Mouse (Mus musculus) stomach, embryonic 16.5 days (tissue): ENCODE data around the gene Msi2. TPM values are rescaled to one million over a fixed set of nuclear protein-coding genes. Genes with fewer than 3 reads are reported as not detected.

Experiments used
- ATAC-seq: fragments of 200-750 bp; cut with Nextera tagmentation; 2 replicates; pipeline ENCODE4 v1.8.0; 2017; ENCODE audit warnings: moderate number of reproducible peaks, moderate TSS enrichment; ENCODE audit not compliant: insufficient read depth, low FRiP score
- H3K27ac ChIP-seq: fragments of 300-500 bp; sonication (generic); 2 replicates; pipeline ENCODE4 v1.5.1; 2014; ENCODE audit warnings: low read length
- H3K27me3 ChIP-seq: fragments of 300-500 bp; sonication (generic); 2 replicates; pipeline ENCODE4 v1.6.1; 2014; ENCODE audit warnings: low read length, control low read depth, mixed read lengths; ENCODE audit not compliant: control insufficient read depth, insufficient read depth
- H3K36me3 ChIP-seq: fragments of 300-500 bp; sonication (generic); 2 replicates; pipeline ENCODE4 v1.6.1; 2014; ENCODE audit warnings: low read length; ENCODE audit not compliant: control insufficient read depth, insufficient read depth
- H3K4me1 ChIP-seq: fragments of 300-500 bp; sonication (generic); 2 replicates; pipeline ENCODE4 v1.6.1; 2014; ENCODE audit warnings: low read length, control low read depth, mixed read lengths; ENCODE audit not compliant: control insufficient read depth, insufficient read depth
- H3K4me2 ChIP-seq: fragments of 300-500 bp; sonication (generic); 2 replicates; pipeline ENCODE4 v1.6.1; 2014; ENCODE audit warnings: low read depth, low read length, mixed read lengths
- H3K4me3 ChIP-seq: fragments of 300-500 bp; sonication (generic); replicated peaks from 2 replicates; pipeline ENCODE4 v1.5.1; 2014; ENCODE audit warnings: mild to moderate bottlenecking, low read length
- H3K9ac ChIP-seq: fragments of 300-500 bp; sonication (generic); 2 replicates; pipeline ENCODE4 v1.6.1; 2014; ENCODE audit warnings: low read length
- H3K9me3 ChIP-seq: fragments of 300-500 bp; sonication (generic); replicated peaks from 2 replicates; pipeline ENCODE4 v1.6.1; 2016; ENCODE audit warnings: low read length, control low read depth; ENCODE audit not compliant: control insufficient read depth
- WGBS: fragments of 180-500 bp; shearing (Covaris S2); extraction: QIAGEN DNeasy Blood & Tissue Kit; methylation state at CpG from one replicate; pipeline ENCODE4 v1.1.7; 2014; 5-methylcytosine and 5-hydroxymethylcytosine counted together
- polyA plus RNA-seq: library from polyadenylated mRNA; unstranded; fragments of >200 nt; fragmentation: Nextera tagmentation; extraction: Ambion mirVana; gene quantifications from 2 replicates; pipeline ENCODE4 v1.2.1, GENCODE M21; 2015

Msi2 gene
- polyA plus RNA-seq, 1 experiment from 2014 or later, result 11.7 TPM

DNA sequence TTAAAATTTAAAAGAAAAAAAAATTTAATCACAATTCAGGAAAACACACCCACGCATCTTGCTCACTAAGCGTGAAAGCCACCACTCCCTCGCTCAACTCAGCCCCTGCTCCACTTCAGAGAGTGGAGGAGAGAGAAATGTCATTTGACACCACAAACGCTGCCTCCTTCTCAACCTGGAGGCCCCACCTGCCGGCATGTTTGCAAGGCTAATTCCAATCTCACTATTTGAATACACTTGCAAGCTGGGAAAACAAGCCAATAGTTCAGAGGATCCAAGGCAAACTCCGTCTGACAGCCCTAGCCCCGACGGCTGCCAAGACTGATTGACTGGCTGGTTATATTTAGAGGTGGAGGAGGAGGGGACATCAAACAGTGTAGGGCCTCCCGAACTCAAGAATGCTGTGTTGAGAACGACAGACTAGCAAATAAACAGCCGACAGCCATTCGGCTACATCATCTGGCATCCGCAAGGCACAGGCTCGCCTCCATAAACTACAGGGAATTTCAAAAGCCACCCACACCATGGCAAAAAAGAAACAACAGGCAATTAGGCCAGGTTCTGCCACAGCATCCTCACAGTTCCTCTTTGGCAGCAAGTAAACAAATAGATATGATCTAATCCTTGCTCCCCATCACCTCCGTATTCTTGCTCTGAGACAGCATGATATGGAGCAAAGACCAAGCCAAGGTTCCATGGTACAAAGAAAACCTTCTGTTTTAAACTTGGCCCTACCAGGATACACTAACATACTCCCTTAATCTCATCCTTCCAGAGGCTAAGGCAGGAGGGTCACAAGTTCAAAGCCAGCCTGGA is 97.9 kb downstream of the Msi2 start:
- Histone ChIP-seq H3K36me3 (no peaks in the 10 kb centered on the region), H3K27ac (peak overlapping the region; percentile 50; the same call in 1 of the 2 replicates), H3K9me3 (no peaks in the 10 kb centered on the region), H3K4me1 (peaks cover 54% of the 10 kb centered on the region), H3K4me2 (no peak overlapping the region; the same call in 1 of the 2 replicates), H3K9ac (no peak overlapping the region), H3K4me3 (no peak overlapping the region), H3K27me3 (no peaks in the 10 kb centered on the region)
- 19% methylated on average over 15 of the region's 15 CpGs for WGBS
- ATAC-seq, result peak; percentile 42

DNA sequence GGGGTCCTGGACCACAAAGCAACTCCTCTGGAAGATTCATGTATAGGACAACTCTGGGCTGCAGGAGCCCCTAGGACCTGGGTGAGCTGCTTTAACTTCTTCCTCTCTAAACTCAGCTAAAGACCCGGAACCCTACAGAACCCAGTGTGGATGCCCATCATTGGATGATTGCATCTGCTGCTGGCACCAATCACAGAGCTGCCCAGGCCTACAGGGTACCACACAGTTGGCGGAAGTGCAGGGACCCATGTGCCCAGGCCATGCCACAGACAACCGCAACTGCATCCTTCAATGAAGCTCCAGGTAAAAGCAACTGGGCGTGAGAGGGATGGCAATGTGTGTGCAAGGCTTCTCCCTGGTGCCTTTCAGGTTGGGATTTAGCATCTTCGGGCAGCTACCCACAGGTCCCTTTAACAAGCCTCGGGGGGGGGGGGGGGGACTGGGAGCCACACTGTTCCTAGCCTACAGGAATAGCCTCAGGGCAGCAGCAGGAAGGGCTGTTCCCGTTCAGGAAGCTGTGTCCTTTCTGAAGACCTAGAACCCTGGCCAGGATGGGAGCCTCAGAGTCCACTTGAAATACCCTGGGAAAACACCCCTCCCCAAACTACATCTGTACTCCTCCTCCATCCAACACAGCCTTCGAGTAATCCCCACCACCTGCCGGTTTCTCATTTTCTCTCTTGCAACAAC is 98.7 kb downstream of the Msi2 start:
- 0 out of 2 replicates have a peak, but pooled peaks have one; percentile 12 for ATAC-seq
- Histone ChIP-seq H3K9ac (no peak overlapping the region), H3K4me1 (peaks cover 54% of the 10 kb centered on the region), H3K4me2 (no peak overlapping the region), H3K9me3 (no peaks in the 10 kb centered on the region), H3K27me3 (no peaks in the 10 kb centered on the region), H3K4me3 (no peak overlapping the region), H3K27ac (peak overlapping the region; percentile 50), H3K36me3 (no peaks in the 10 kb centered on the region)
- 52% methylated on average over 9 of the region's 9 CpGs for WGBS

DNA sequence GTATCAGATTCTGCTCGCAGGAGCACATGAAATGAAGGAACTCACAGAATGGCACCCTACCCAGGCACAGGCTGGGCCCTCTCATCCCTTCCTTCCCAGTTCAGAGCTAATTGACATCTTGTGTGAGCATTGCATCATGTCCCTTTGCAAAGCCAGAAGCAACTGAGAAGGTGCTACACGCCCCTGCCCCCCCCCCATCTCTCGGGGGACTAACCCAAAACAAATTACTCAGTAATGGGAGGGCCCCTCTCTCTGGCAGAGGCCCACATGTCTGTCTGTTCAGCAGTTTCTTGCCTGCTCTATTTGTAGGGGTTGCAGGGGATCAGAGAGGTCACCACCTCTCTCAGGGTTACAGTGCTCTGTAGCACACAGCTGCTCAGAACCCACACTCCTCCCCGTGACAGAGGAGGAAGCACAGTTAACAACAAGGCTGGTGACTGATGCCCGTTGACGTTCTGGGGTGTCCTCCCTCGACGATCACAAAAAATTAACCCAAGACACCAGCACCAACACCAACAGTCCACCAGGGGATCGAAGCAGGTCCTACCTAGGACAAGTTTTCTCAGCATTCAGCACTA is 99.5 kb downstream of the Msi2 start:
- H3K27me3 ChIP-seq, result no peaks in the 10 kb centered on the region
- WGBS, result 28% methylated on average over 9 of the region's 9 CpGs
- peaks cover 59% of the 10 kb centered on the region for H3K4me1 ChIP-seq
- H3K27ac ChIP-seq, result peak overlapping the region; percentile 72
- H3K4me3 ChIP-seq, result no peak overlapping the region
- H3K9me3 ChIP-seq, result no peaks in the 10 kb centered on the region
- ATAC-seq, result 0 out of 2 replicates have a peak, but pooled peaks have one; percentile 30
- no peak overlapping the region for H3K4me2 ChIP-seq
- H3K36me3 ChIP-seq, result no peaks in the 10 kb centered on the region
- H3K9ac ChIP-seq, result no peak overlapping the region

DNA sequence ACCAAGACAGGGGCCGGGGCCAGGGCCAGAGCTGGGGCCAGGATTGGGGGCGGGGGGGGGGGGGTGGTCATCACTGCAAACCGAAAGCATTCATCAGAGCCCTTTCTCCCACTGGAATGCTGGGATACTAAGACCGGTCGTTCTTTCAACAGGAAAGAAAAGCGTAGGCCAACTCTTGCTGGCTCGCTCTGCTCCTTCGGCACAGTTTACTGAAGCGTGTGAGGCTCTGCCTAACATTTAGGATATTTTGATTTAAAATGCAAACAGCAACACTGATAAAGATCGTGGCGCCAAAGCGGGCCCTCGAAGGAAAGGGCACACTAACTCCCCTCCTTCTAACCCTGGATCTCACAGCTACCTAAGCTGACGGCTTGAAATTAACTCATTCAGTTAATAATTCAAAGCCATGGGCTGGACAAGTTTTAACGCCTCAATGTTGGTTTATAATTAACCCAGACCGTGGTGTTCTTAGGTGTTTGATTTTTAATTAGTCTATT is 100.3 kb downstream of the Msi2 start:
- peak overlapping the region; percentile 35 for H3K4me2 ChIP-seq
- H3K9me3 ChIP-seq, result no peaks in the 10 kb centered on the region
- H3K4me1 ChIP-seq, result peaks cover 57% of the 10 kb centered on the region
- no peak overlapping the region; the same call in 1 of the 2 replicates for H3K9ac ChIP-seq
- WGBS, result 43% methylated on average over 16 of the region's 16 CpGs
- no peaks in the 10 kb centered on the region for H3K36me3 ChIP-seq
- H3K27ac ChIP-seq, result peak overlapping the region; percentile 72
- H3K4me3 ChIP-seq, result no peak overlapping the region
- no peaks in the 10 kb centered on the region for H3K27me3 ChIP-seq
- ATAC-seq, result no peak

DNA sequence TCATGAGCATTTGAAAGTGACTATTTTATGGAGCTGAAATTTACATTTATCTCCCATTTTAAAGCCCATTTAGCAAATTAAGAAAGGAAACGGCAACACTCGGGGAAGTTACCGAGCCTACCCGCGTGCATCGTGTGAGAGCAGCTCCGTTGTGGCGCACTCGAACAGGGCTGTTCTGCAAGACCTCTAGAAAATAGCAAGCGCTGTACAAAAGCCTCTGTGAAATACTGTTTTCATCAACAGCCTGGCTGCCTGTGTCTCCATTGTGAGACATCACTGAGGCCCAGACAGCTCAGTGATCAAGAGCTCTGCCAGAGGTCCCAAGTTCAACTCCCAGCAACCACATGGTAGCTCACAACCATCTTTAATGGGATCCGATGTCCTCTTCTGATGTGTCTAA is 100.9 kb downstream of the Msi2 start:
- Histone ChIP-seq H3K4me1 (peaks cover 57% of the 10 kb centered on the region), H3K9me3 (no peaks in the 10 kb centered on the region), H3K4me2 (peak overlapping the region; percentile 35; the same call in 1 of the 2 replicates), H3K27me3 (no peaks in the 10 kb centered on the region), H3K9ac (no peak overlapping the region; the same call in 1 of the 2 replicates), H3K4me3 (no peak overlapping the region), H3K27ac (peak overlapping the region; percentile 72), H3K36me3 (no peaks in the 10 kb centered on the region)
- ATAC-seq, result no peak
- 87% methylated on average over 11 of the region's 11 CpGs for WGBS

DNA sequence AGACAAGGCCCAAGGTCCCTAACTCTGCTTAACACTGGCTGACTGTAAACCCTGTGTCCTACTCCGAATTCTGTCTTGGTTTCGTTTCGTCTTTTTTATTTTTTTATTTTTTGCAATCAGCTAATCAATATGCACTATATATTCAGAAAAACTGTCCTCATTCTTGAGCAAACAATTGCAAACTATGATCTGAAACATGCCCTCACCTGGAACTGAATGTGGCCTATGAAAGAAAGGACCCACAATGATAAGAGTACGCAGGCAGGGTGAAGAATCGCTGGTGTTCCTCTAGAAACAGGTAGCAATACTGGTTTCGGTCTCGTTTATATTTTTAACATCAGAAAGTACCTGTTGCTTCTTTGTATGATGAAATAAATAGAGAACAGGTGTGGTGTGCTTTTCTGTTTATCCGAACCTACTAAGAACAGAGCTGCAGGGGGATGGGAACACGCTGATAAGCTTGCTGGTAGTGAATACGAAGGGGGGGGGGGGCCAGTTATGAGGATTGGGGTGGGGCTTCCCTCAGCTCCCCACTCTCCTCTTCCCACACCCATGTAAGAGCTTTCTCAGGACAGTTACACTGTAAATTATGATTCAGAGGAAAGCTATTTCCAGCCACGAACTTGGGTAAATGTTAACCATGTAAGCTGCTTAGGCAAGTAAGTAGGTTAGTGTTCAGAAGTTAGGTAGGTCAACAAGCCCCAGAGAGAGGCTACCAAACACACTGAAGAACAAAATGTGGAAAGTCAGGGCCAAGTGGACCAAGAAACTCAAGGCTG is 103.6 kb downstream of the Msi2 start:
- Histone ChIP-seq H3K27ac (peak overlapping the region; percentile 76), H3K4me1 (peaks cover 42% of the 10 kb centered on the region), H3K36me3 (no peaks in the 10 kb centered on the region), H3K4me2 (peak overlapping the region; percentile 7), H3K27me3 (no peaks in the 10 kb centered on the region), H3K4me3 (no peak overlapping the region), H3K9me3 (no peaks in the 10 kb centered on the region), H3K9ac (no peak overlapping the region)
- ATAC-seq, result peak; percentile 42; the same call in 1 of the 2 replicates
- 51% methylated on average over 11 of the region's 11 CpGs for WGBS

DNA sequence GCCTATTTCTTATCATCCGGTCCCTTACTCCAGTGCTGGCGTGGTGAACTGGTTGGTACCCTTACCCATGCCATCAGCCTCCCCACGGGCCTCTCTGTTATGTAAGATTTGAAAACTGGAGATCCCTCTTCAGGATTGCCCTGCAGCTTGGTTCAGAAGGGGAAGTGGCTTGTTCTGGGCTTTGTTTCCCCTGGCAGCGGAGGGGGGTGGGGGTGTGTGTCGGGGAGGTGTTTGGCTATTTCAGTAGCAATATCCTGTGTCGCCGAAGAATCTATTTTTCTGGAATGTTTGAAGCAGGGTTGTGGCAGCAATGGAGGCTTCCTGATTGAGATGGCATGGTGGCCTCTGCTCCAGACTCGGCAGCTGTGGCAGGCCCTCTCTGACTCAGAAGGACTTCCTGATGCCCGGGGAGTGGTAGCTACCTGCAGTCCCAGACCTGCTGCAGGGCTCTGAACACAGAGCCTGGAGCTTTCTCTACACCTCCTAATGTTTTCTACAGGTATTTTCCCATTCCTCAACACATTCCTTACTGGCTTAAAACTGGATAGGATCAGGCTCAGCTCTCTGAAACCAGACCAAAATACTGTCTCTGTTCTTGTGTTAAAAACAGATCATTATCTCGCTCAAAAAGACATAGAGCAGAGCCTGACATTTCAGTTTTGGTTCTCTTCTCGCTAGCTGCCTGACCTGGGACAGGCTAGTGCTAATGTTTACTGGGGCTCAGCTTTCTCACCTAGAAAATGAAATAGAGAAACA is 104.4 kb downstream of the Msi2 start:
- 31% methylated on average over 11 of the region's 11 CpGs for WGBS

DNA sequence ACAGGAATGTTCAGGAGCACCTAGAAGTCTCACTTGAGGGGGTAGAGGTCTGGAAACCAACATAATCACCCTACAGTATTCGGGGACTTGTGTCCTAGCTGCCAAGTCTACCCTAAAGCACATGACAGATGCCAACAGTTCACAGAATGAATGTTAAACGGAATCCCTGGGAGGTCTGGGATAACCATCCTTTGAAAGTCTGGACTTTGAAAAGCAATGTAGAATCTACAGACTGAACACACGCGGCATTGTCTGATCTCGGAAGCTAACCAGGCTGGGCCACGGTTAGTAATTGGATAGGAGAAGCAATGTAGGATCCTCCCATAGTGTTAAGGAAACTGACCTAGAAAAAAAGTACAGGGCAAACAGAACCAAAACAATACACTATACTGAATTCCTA is 105.3 kb downstream of the Msi2 start:
- H3K4me3 ChIP-seq, result no peak overlapping the region
- no peaks in the 10 kb centered on the region for H3K9me3 ChIP-seq
- ATAC-seq, result no peak
- no peaks in the 10 kb centered on the region for H3K27me3 ChIP-seq
- H3K4me2 ChIP-seq, result no peak overlapping the region
- no peak overlapping the region for H3K9ac ChIP-seq
- no peaks in the 10 kb centered on the region for H3K36me3 ChIP-seq
- H3K27ac ChIP-seq, result peak overlapping the region; percentile 76
- peaks cover 31% of the 10 kb centered on the region for H3K4me1 ChIP-seq
- WGBS, result 61% methylated on average over 6 of the region's 6 CpGs

More for the DNA sequence above, 104.4 kb downstream of the Msi2 start:
- Histone ChIP-seq H3K4me1 (peaks cover 39% of the 10 kb centered on the region), H3K4me2 (peak overlapping the region; percentile 7), H3K9me3 (no peaks in the 10 kb centered on the region), H3K4me3 (no peak overlapping the region), H3K9ac (peak overlapping the region; percentile 1; the same call in 1 of the 2 replicates), H3K27ac (peak overlapping the region; percentile 76), H3K36me3 (no peaks in the 10 kb centered on the region), H3K27me3 (no peaks in the 10 kb centered on the region)
- no peak; the same call in 1 of the 2 replicates for ATAC-seq
